Mouse (Mus musculus) intestine, embryonic 16.5 days (tissue): ENCODE measurements around the gene Grik2. TPM values are rescaled to one million over a fixed set of nuclear protein-coding genes. Genes with fewer than 3 reads are reported as not detected.
"Not testable (repeated sequence)": the region's sequence is repeated elsewhere in the genome, so short reads cannot be mapped to it uniquely, and the experiment has no call there.

Experiments
- ATAC-seq: fragments of 200-750 bp; cut with Nextera tagmentation; 2 replicates; pipeline ENCODE4 v1.8.0; 2017; ENCODE audit warnings: moderate TSS enrichment, moderate library complexity
- H3K27ac ChIP-seq: fragments of 300-500 bp; sonication (generic); 2 replicates; pipeline ENCODE4 v1.5.1; 2014; ENCODE audit warnings: mild to moderate bottlenecking, low read length
- H3K27me3 ChIP-seq: fragments of 300-500 bp; sonication (generic); replicated peaks from 2 replicates; pipeline ENCODE4 v1.6.1; 2014; ENCODE audit warnings: low read length, control low read depth, mixed read lengths; ENCODE audit not compliant: control insufficient read depth, insufficient read depth
- H3K36me3 ChIP-seq: fragments of 300-500 bp; sonication (generic); 2 replicates; pipeline ENCODE4 v1.6.1; 2014; ENCODE audit warnings: low read length, control low read depth; ENCODE audit not compliant: control insufficient read depth, insufficient read depth
- H3K4me1 ChIP-seq: fragments of 300-500 bp; sonication (generic); 2 replicates; pipeline ENCODE4 v1.6.1; 2014; ENCODE audit warnings: low read length, control low read depth, mixed read lengths; ENCODE audit not compliant: control insufficient read depth, insufficient read depth
- H3K4me2 ChIP-seq: fragments of 300-500 bp; sonication (generic); 2 replicates; pipeline ENCODE4 v1.6.1; 2014; ENCODE audit warnings: low read depth, low read length, control low read depth
- H3K4me3 ChIP-seq: fragments of 300-500 bp; sonication (generic); 2 replicates; pipeline ENCODE4 v1.5.1; 2014; ENCODE audit warnings: mild to moderate bottlenecking, low read length
- H3K9ac ChIP-seq: fragments of 300-500 bp; sonication (generic); 2 replicates; pipeline ENCODE4 v1.6.1; 2014; ENCODE audit warnings: low read depth, low read length
- H3K9me3 ChIP-seq: fragments of 300-500 bp; sonication (generic); 2 replicates; pipeline ENCODE4 v1.6.1; 2016; ENCODE audit warnings: low read length, control low read depth; ENCODE audit not compliant: control insufficient read depth
- whole genome bisulfite sequencing: fragments of 180-500 bp; shearing (Covaris S2); extraction: QIAGEN DNeasy Blood & Tissue Kit; methylation state at CpG from one replicate; pipeline ENCODE4 v1.1.7; 2014; 5-methylcytosine and 5-hydroxymethylcytosine counted together
- polyA plus RNA-seq: library from polyadenylated mRNA; unstranded; fragments of >200 nt; fragmentation: Nextera tagmentation; extraction: Ambion mirVana; gene quantifications from 2 replicates; pipeline ENCODE4 v1.2.1, GENCODE M21; 2015

Grik2 gene
- polyA plus RNA-seq, 1 experiment from 2014 or later, result 2.3 TPM

GRCm38 (mm10) chr10:49441369-49441768, 347.2 kb downstream of the Grik2 start:
- no peak for ATAC-seq
- 77% methylated on average over 1 of the region's 1 CpGs for WGBS

GRCm38 (mm10) chr10:49437057-49437456, 351.5 kb downstream of the Grik2 start:
- ATAC-seq, result no peak
- Histone ChIP-seq H3K27ac (no peak overlapping the region), H3K36me3 (no peaks in the 10 kb centered on the region), H3K4me2 (no peak overlapping the region), H3K27me3 (no peaks in the 10 kb centered on the region), H3K9me3 (no peaks in the 10 kb centered on the region), H3K4me3 (no peak overlapping the region), H3K9ac (no peak overlapping the region), H3K4me1 (no peaks in the 10 kb centered on the region)
- 69% methylated on average over 2 of the region's 2 CpGs for WGBS

More at GRCm38 (mm10) chr10:49441369-49441768, 347.2 kb downstream of the Grik2 start:
- no peak overlapping the region for H3K9ac ChIP-seq
- H3K4me1 ChIP-seq, result no peaks in the 10 kb centered on the region
- H3K36me3 ChIP-seq, result no peaks in the 10 kb centered on the region
- no peak overlapping the region for H3K4me2 ChIP-seq
- no peak overlapping the region for H3K4me3 ChIP-seq
- no peaks in the 10 kb centered on the region for H3K27me3 ChIP-seq
- no peaks in the 10 kb centered on the region for H3K9me3 ChIP-seq
- no peak overlapping the region for H3K27ac ChIP-seq

- H3K9me3 ChIP-seq, result no peaks in the 10 kb centered on the region
- ATAC-seq, result no peak
Measured at GRCm38 (mm10) chr10:49436301-49436700, 352.3 kb downstream of the Grik2 start.

GRCm38 (mm10) chr10:49432825-49433224, 355.7 kb downstream of the Grik2 start:
- Histone ChIP-seq H3K4me2 (no peak overlapping the region), H3K9ac (no peak overlapping the region), H3K9me3 (no peaks in the 10 kb centered on the region), H3K4me1 (no peaks in the 10 kb centered on the region), H3K36me3 (no peaks in the 10 kb centered on the region), H3K27me3 (no peaks in the 10 kb centered on the region), H3K27ac (no peak overlapping the region), H3K4me3 (no peak overlapping the region)
- 46% methylated on average over 2 of the region's 2 CpGs for WGBS
- ATAC-seq, result peak; percentile 76; the same call in 1 of the 2 replicates

More at GRCm38 (mm10) chr10:49436301-49436700, 352.3 kb downstream of the Grik2 start:
- Histone ChIP-seq H3K4me2 (no peak overlapping the region), H3K36me3 (no peaks in the 10 kb centered on the region), H3K27ac (no peak overlapping the region), H3K4me1 (no peaks in the 10 kb centered on the region), H3K4me3 (no peak overlapping the region), H3K27me3 (no peaks in the 10 kb centered on the region), H3K9ac (no peak overlapping the region)
- WGBS, result 78% methylated on average over 2 of the region's 2 CpGs

GRCm38 (mm10) chr10:49417206-49417605, 371.4 kb downstream of the Grik2 start:
- H3K27me3 ChIP-seq, H3K4me2 ChIP-seq, H3K9me3 ChIP-seq, H3K4me1 ChIP-seq, H3K4me3 ChIP-seq, ATAC-seq, H3K27ac ChIP-seq, H3K36me3 ChIP-seq, H3K9ac ChIP-seq: not testable (repeated sequence)
- WGBS, result 85% methylated on average over 1 of the region's 1 CpGs

GRCm38 (mm10) chr10:49382996-49383395, 405.6 kb downstream of the Grik2 start:
- ATAC-seq, result no peak
- Histone ChIP-seq H3K4me3 (no peak overlapping the region), H3K9ac (no peak overlapping the region), H3K27ac (no peak overlapping the region), H3K9me3 (no peaks in the 10 kb centered on the region), H3K4me2 (no peak overlapping the region), H3K4me1 (no peaks in the 10 kb centered on the region), H3K27me3 (no peaks in the 10 kb centered on the region), H3K36me3 (no peaks in the 10 kb centered on the region)
- WGBS, result 72% methylated on average over 3 of the region's 3 CpGs

- H3K4me2 ChIP-seq, result no peak overlapping the region
- H3K36me3 ChIP-seq, result no peaks in the 10 kb centered on the region
- 67% methylated on average over 2 of the region's 2 CpGs for WGBS
- H3K27ac ChIP-seq, result no peak overlapping the region
- no peak for ATAC-seq
- no peaks in the 10 kb centered on the region for H3K9me3 ChIP-seq
- H3K9ac ChIP-seq, result no peak overlapping the region
- H3K4me1 ChIP-seq, result no peaks in the 10 kb centered on the region
- H3K4me3 ChIP-seq, result no peak overlapping the region
- H3K27me3 ChIP-seq, result no peaks in the 10 kb centered on the region
Measured at GRCm38 (mm10) chr10:49381852-49382251, 406.7 kb downstream of the Grik2 start.

- whole genome bisulfite sequencing, result 87% methylated on average over 2 of the region's 2 CpGs
- H3K4me2 ChIP-seq, result no peak overlapping the region
- no peaks in the 10 kb centered on the region for H3K27me3 ChIP-seq
- no peaks in the 10 kb centered on the region for H3K9me3 ChIP-seq
- no peak overlapping the region for H3K4me3 ChIP-seq
- no peaks in the 10 kb centered on the region for H3K36me3 ChIP-seq
- no peak overlapping the region for H3K27ac ChIP-seq
- H3K4me1 ChIP-seq, result no peaks in the 10 kb centered on the region
- no peak overlapping the region for H3K9ac ChIP-seq
- ATAC-seq, result no peak
Measured at GRCm38 (mm10) chr10:49368601-49369000, 420.0 kb downstream of the Grik2 start.

GRCm38 (mm10) chr10:49365262-49365661, 423.3 kb downstream of the Grik2 start:
- Histone ChIP-seq H3K4me3 (no peak overlapping the region), H3K9ac (no peak overlapping the region), H3K27ac (no peak overlapping the region), H3K36me3 (no peaks in the 10 kb centered on the region), H3K9me3 (no peaks in the 10 kb centered on the region), H3K27me3 (no peaks in the 10 kb centered on the region), H3K4me2 (no peak overlapping the region), H3K4me1 (no peaks in the 10 kb centered on the region)
- no peak for ATAC-seq

GRCm38 (mm10) chr10:49322413-49322812, 466.2 kb downstream of the Grik2 start:
- H3K4me2 ChIP-seq, result no peak overlapping the region
- H3K9ac ChIP-seq, result no peak overlapping the region
- H3K9me3 ChIP-seq, result no peaks in the 10 kb centered on the region
- H3K36me3 ChIP-seq, result no peaks in the 10 kb centered on the region
- no peaks in the 10 kb centered on the region for H3K27me3 ChIP-seq
- ATAC-seq, result no peak
- H3K4me1 ChIP-seq, result no peaks in the 10 kb centered on the region
- no peak overlapping the region for H3K4me3 ChIP-seq
- no peak overlapping the region for H3K27ac ChIP-seq
